Mouse (Mus musculus) limb, embryonic 12.5 days (tissue): ENCODE data around the gene 9230102O04Rik. TPM values are rescaled to one million over a fixed set of nuclear protein-coding genes. Genes with fewer than 3 reads are reported as not detected.

Experiments
- ATAC-seq: fragments of 200-750 bp; cut with Nextera tagmentation; 2 replicates; pipeline ENCODE4 v1.8.0; 2017; ENCODE audit warnings: low read depth, moderate TSS enrichment; ENCODE audit not compliant: insufficient number of reproducible peaks, insufficient read depth, low FRiP score, low TSS enrichment
- H3K27ac ChIP-seq: fragments of 300-500 bp; sonication (generic); 2 replicates; pipeline ENCODE4 v1.5.1; 2016; ENCODE audit warnings: mild to moderate bottlenecking, moderate library complexity
- H3K27me3 ChIP-seq: fragments of 300-500 bp; sonication (generic); 2 replicates; pipeline ENCODE4 v1.6.1; 2016; ENCODE audit warnings: mild to moderate bottlenecking, moderate library complexity
- H3K36me3 ChIP-seq: fragments of 300-500 bp; sonication (generic); 2 replicates; pipeline ENCODE4 v1.6.1; 2016; ENCODE audit warnings: mild to moderate bottlenecking, moderate library complexity
- H3K4me1 ChIP-seq: fragments of 300-500 bp; sonication (generic); replicated peaks from 2 replicates; pipeline ENCODE4 v1.6.1; 2016
- H3K4me2 ChIP-seq: fragments of 300-500 bp; sonication (generic); 2 replicates; pipeline ENCODE4 v1.6.1; 2016; ENCODE audit warnings: mild to moderate bottlenecking, moderate library complexity
- H3K4me3 ChIP-seq: fragments of 300-500 bp; sonication (generic); replicated peaks from 2 replicates; pipeline ENCODE4 v1.5.1; 2016; ENCODE audit warnings: mild to moderate bottlenecking
- H3K9ac ChIP-seq: fragments of 300-500 bp; sonication (generic); replicated peaks from 2 replicates; pipeline ENCODE4 v1.6.1; 2016; ENCODE audit warnings: mild to moderate bottlenecking, moderate library complexity
- H3K9me3 ChIP-seq: fragments of 300-500 bp; sonication (generic); 2 replicates; pipeline ENCODE4 v1.6.1; 2016; ENCODE audit warnings: mild to moderate bottlenecking, moderate library complexity
- WGBS: fragments of 180-500 bp; shearing (Covaris S2); methylation state at CpG from one replicate; pipeline ENCODE4 v1.1.7; 2016; 5-methylcytosine and 5-hydroxymethylcytosine counted together
- polyA plus RNA-seq: library from polyadenylated mRNA; unstranded; fragments of >200 nt; fragmentation: Nextera tagmentation; extraction: Ambion mirVana; gene quantifications from 2 replicates; pipeline ENCODE4 v1.2.1, GENCODE M21; 2016

Gene 9230102O04Rik
- polyA plus RNA-seq, 1 experiment from 2014 or later, result not detected

GRCm38 (mm10) chr2:9877966-9878563, 11.3 kb downstream of the 9230102O04Rik start:
- no peak overlapping the region for H3K27ac ChIP-seq
- H3K4me1 ChIP-seq, result peaks cover 53% of the 10 kb centered on the region
- H3K36me3 ChIP-seq, result no peaks in the 10 kb centered on the region
- ATAC-seq, result no peak
- H3K9ac ChIP-seq, result no peak overlapping the region
- peak overlapping the region; percentile 87 for H3K4me2 ChIP-seq
- WGBS, result under 1% methylated on average over 19 of the region's 19 CpGs
- peaks cover 99% of the 10 kb centered on the region for H3K27me3 ChIP-seq
- H3K4me3 ChIP-seq, result peak overlapping the region; percentile 46
- H3K9me3 ChIP-seq, result no peaks in the 10 kb centered on the region

- Histone ChIP-seq H3K36me3 (no peaks in the 10 kb centered on the region), H3K27ac (no peak overlapping the region), H3K4me1 (peaks cover 52% of the 10 kb centered on the region), H3K4me3 (peak overlapping the region; percentile 46), H3K4me2 (peak overlapping the region; percentile 87), H3K27me3 (peaks cover 99% of the 10 kb centered on the region), H3K9me3 (no peaks in the 10 kb centered on the region), H3K9ac (no peak overlapping the region)
- WGBS, result 0% methylated on average over 35 of the region's 35 CpGs
- ATAC-seq, result no peak
Observed at GRCm38 (mm10) chr2:9877326-9877690, 12.0 kb downstream of the 9230102O04Rik start.

- Histone ChIP-seq H3K4me1 (peaks cover 49% of the 10 kb centered on the region), H3K4me3 (peak overlapping the region; percentile 46), H3K4me2 (peak overlapping the region; percentile 87), H3K9ac (no peak overlapping the region), H3K9me3 (no peaks in the 10 kb centered on the region), H3K36me3 (no peaks in the 10 kb centered on the region), H3K27me3 (peaks cover 99% of the 10 kb centered on the region), H3K27ac (no peak overlapping the region)
- WGBS, result under 1% methylated on average over 31 of the region's 31 CpGs
- ATAC-seq, result no peak
Observed at GRCm38 (mm10) chr2:9876621-9877325, 12.6 kb downstream of the 9230102O04Rik start.

GRCm38 (mm10) chr2:9875676-9876357, 13.5 kb downstream of the 9230102O04Rik start:
- WGBS, result 14% methylated on average over 12 of the region's 12 CpGs
- H3K27ac ChIP-seq, result no peak overlapping the region
- ATAC-seq, result no peak
- peaks cover 42% of the 10 kb centered on the region for H3K4me1 ChIP-seq
- H3K4me2 ChIP-seq, result no peak overlapping the region
- peaks cover 99% of the 10 kb centered on the region for H3K27me3 ChIP-seq
- no peak overlapping the region for H3K9ac ChIP-seq
- no peak overlapping the region; the same call in 1 of the 2 replicates for H3K4me3 ChIP-seq
- no peaks in the 10 kb centered on the region for H3K9me3 ChIP-seq
- H3K36me3 ChIP-seq, result no peaks in the 10 kb centered on the region

- Histone ChIP-seq H3K4me3 (no peak overlapping the region), H3K4me2 (peak overlapping the region; percentile 28), H3K9me3 (no peaks in the 10 kb centered on the region), H3K27ac (no peak overlapping the region), H3K36me3 (no peaks in the 10 kb centered on the region), H3K9ac (no peak overlapping the region), H3K4me1 (peaks cover 40% of the 10 kb centered on the region), H3K27me3 (peaks cover 98% of the 10 kb centered on the region)
- no peak for ATAC-seq
- WGBS, result 2% methylated on average over 4 of the region's 4 CpGs
Observed at GRCm38 (mm10) chr2:9875220-9875619, 14.1 kb downstream of the 9230102O04Rik start.

- Histone ChIP-seq H3K9ac (no peak overlapping the region), H3K36me3 (no peaks in the 10 kb centered on the region), H3K4me1 (peaks cover 39% of the 10 kb centered on the region), H3K27me3 (peaks cover 98% of the 10 kb centered on the region), H3K4me3 (peak overlapping the region; percentile 9; the same call in 1 of the 2 replicates), H3K27ac (no peak overlapping the region), H3K4me2 (peak overlapping the region; percentile 28), H3K9me3 (no peaks in the 10 kb centered on the region)
- 7% methylated on average over 39 of the region's 39 CpGs for WGBS
- ATAC-seq, result no peak
Observed at GRCm38 (mm10) chr2:9874467-9875219, 14.7 kb downstream of the 9230102O04Rik start.

- no peak overlapping the region for H3K9ac ChIP-seq
- ATAC-seq, result no peak
- H3K27me3 ChIP-seq, result peaks cover 95% of the 10 kb centered on the region
- no peak overlapping the region for H3K4me3 ChIP-seq
- no peak overlapping the region for H3K4me2 ChIP-seq
- H3K4me1 ChIP-seq, result peaks cover 35% of the 10 kb centered on the region
- 23% methylated on average over 2 of the region's 2 CpGs for WGBS
- H3K9me3 ChIP-seq, result no peaks in the 10 kb centered on the region
- no peak overlapping the region for H3K27ac ChIP-seq
- H3K36me3 ChIP-seq, result no peaks in the 10 kb centered on the region
Observed at GRCm38 (mm10) chr2:9873757-9874156, 15.6 kb downstream of the 9230102O04Rik start.

GRCm38 (mm10) chr2:9872682-9873081, 16.7 kb downstream of the 9230102O04Rik start:
- Histone ChIP-seq H3K27ac (no peak overlapping the region), H3K4me3 (no peak overlapping the region), H3K9me3 (no peaks in the 10 kb centered on the region), H3K9ac (no peak overlapping the region), H3K4me1 (peaks cover 27% of the 10 kb centered on the region), H3K27me3 (peaks cover 92% of the 10 kb centered on the region), H3K36me3 (no peaks in the 10 kb centered on the region), H3K4me2 (peak overlapping the region; percentile 28)
- WGBS, result 6% methylated on average over 12 of the region's 12 CpGs
- ATAC-seq, result no peak

- no peak for ATAC-seq
- Histone ChIP-seq H3K36me3 (no peaks in the 10 kb centered on the region), H3K4me2 (no peak overlapping the region), H3K4me1 (peaks cover 19% of the 10 kb centered on the region), H3K27ac (no peak overlapping the region), H3K9ac (no peak overlapping the region), H3K27me3 (peaks cover 87% of the 10 kb centered on the region), H3K4me3 (no peak overlapping the region), H3K9me3 (no peaks in the 10 kb centered on the region)
- WGBS, result 25% methylated on average over 6 of the region's 6 CpGs
Observed at GRCm38 (mm10) chr2:9871798-9872197, 17.5 kb downstream of the 9230102O04Rik start.

GRCm38 (mm10) chr2:9871141-9871716, 18.1 kb downstream of the 9230102O04Rik start:
- H3K27me3 ChIP-seq, result peaks cover 86% of the 10 kb centered on the region
- no peak overlapping the region for H3K9ac ChIP-seq
- no peaks in the 10 kb centered on the region for H3K36me3 ChIP-seq
- no peak for ATAC-seq
- H3K4me2 ChIP-seq, result no peak overlapping the region
- 31% methylated on average over 4 of the region's 4 CpGs for WGBS
- peaks cover 18% of the 10 kb centered on the region for H3K4me1 ChIP-seq
- no peak overlapping the region for H3K27ac ChIP-seq
- no peaks in the 10 kb centered on the region for H3K9me3 ChIP-seq
- no peak overlapping the region for H3K4me3 ChIP-seq
